Mouse (Mus musculus): ENCODE measurements around the gene Fam213b.

Gene Fam213b

GRCm38 (mm10) chr4:154898506-154899446 lies at the start of gene Fam213b:
Gene Fam213b, minus strand, starts transcription at chr4:154899135.
- peak; percentile 76 for DNase-seq (ENCODE audit: low spot score)

GRCm38 (mm10) chr4:154948066-154948939 lies 49.4 kb upstream of the Fam213b start:
- no peak for DNase-seq (ENCODE audit: low spot score)

GRCm38 (mm10) chr4:154946319-154946718 lies 47.4 kb upstream of the Fam213b start:
- DNase-seq (ENCODE audit: low spot score): no peak

- peak; percentile 82 for DNase-seq (ENCODE audit: low spot score)
Observed at GRCm38 (mm10) chr4:154944121-154944590, 45.2 kb upstream of the Fam213b start.

- DNase-seq (ENCODE audit: low spot score): no peak
Observed at GRCm38 (mm10) chr4:154943323-154944039, 44.5 kb upstream of the Fam213b start.

GRCm38 (mm10) chr4:154942632-154943322 lies 43.8 kb upstream of the Fam213b start:
- no peak for DNase-seq (ENCODE audit: low spot score)

GRCm38 (mm10) chr4:154941831-154942230 lies 42.9 kb upstream of the Fam213b start:
- DNase-seq (ENCODE audit: low spot score): no peak

GRCm38 (mm10) chr4:154940156-154940555 lies 41.2 kb upstream of the Fam213b start:
- DNase-seq (ENCODE audit: low spot score): no peak

GRCm38 (mm10) chr4:154937746-154938145 lies 38.8 kb upstream of the Fam213b start:
- DNase-seq (ENCODE audit: low spot score): no peak

- DNase-seq (ENCODE audit: low spot score): no peak
Observed at GRCm38 (mm10) chr4:154936542-154937255, 37.8 kb upstream of the Fam213b start.

- DNase-seq (ENCODE audit: low spot score): no peak
Observed at GRCm38 (mm10) chr4:154935788-154936187, 36.9 kb upstream of the Fam213b start.

- DNase-seq (ENCODE audit: low spot score): no peak
Observed at GRCm38 (mm10) chr4:154934800-154935199, 35.9 kb upstream of the Fam213b start.

GRCm38 (mm10) chr4:154933306-154933907 lies 34.5 kb upstream of the Fam213b start:
- DNase-seq (ENCODE audit: low spot score): no peak

GRCm38 (mm10) chr4:154929088-154929660 lies 30.2 kb upstream of the Fam213b start:
- no peak for DNase-seq (ENCODE audit: low spot score)

- DNase-seq (ENCODE audit: low spot score): no peak
Observed at GRCm38 (mm10) chr4:154928395-154929087, 29.6 kb upstream of the Fam213b start, which contains the start of gene Tnfrsf14. Gene Tnfrsf14, minus strand, starts transcription at chr4:154928563.

- no peak for DNase-seq (ENCODE audit: low spot score)
Observed at GRCm38 (mm10) chr4:154927899-154928337, 29.0 kb upstream of the Fam213b start.

GRCm38 (mm10) chr4:154926969-154927898 lies 28.3 kb upstream of the Fam213b start:
- no peak for DNase-seq (ENCODE audit: low spot score)

- DNase-seq (ENCODE audit: low spot score): no peak
Observed at GRCm38 (mm10) chr4:154925413-154925812, 26.5 kb upstream of the Fam213b start.

Measured in left cerebral cortex, adult 11 months (tissue).